Mouse (Mus musculus) limb, embryonic 10.5 days (tissue): ENCODE results near the gene Sbsn. TPM values are rescaled to one million over a fixed set of nuclear protein-coding genes. Genes with fewer than 3 reads are reported as not detected.

Source experiments
- DNase-seq: peaks from one replicate; pipeline ENCODE4 v3.0.0-alpha.2; 2017; ENCODE audit warnings: low spot score
- H3K27ac ChIP-seq: fragments of 300-500 bp; sonication (generic); 2 replicates; pipeline ENCODE4 v1.5.1; 2016; ENCODE audit warnings: mild to moderate bottlenecking
- H3K27me3 ChIP-seq: fragments of 300-500 bp; sonication (generic); 2 replicates; pipeline ENCODE4 v1.6.1; 2016; ENCODE audit warnings: low read depth, mild to moderate bottlenecking; ENCODE audit not compliant: poor library complexity, severe bottlenecking
- H3K36me3 ChIP-seq: fragments of 300-500 bp; sonication (generic); 2 replicates; pipeline ENCODE4 v1.6.1; 2016; ENCODE audit warnings: mild to moderate bottlenecking, moderate library complexity
- H3K4me1 ChIP-seq: fragments of 300-500 bp; sonication (generic); 2 replicates; pipeline ENCODE4 v1.6.1; 2016
- H3K4me3 ChIP-seq: fragments of 300-500 bp; sonication (generic); 2 replicates; pipeline ENCODE4 v1.5.1; 2016; ENCODE audit warnings: mild to moderate bottlenecking, moderate library complexity
- H3K9me3 ChIP-seq: fragments of 300-500 bp; sonication (generic); replicated peaks from 2 replicates; pipeline ENCODE4 v1.6.1; 2016; ENCODE audit warnings: mild to moderate bottlenecking
- WGBS: fragments of 180-500 bp; shearing (Covaris S2); methylation state at CpG from one replicate; pipeline ENCODE4 v1.1.7; 2016; 5-methylcytosine and 5-hydroxymethylcytosine counted together
- polyA plus RNA-seq: library from polyadenylated mRNA; unstranded; fragments of >200 nt; fragmentation: Nextera tagmentation; extraction: Ambion mirVana; gene quantifications from 2 replicates; pipeline ENCODE4 v1.2.1, GENCODE M21; 2016

Gene Sbsn
- polyA plus RNA-seq, 1 experiment from 2014 or later = 1.4 TPM

- no peaks in the 10 kb centered on the region for H3K27me3 ChIP-seq
- no peak overlapping the region for H3K4me3 ChIP-seq
- no peaks in the 10 kb centered on the region for H3K4me1 ChIP-seq
- H3K36me3 ChIP-seq = no peaks in the 10 kb centered on the region
- H3K27ac ChIP-seq = no peak overlapping the region
- H3K9me3 ChIP-seq = no peaks in the 10 kb centered on the region
- no peak for DNase-seq
- 84% methylated on average over 1 of the region's 1 CpGs for WGBS
These were observed 45.5 kb downstream of the Sbsn start for GRCm38 (mm10) chr7:30796790-30797189.

- Histone ChIP-seq H3K27me3 (no peaks in the 10 kb centered on the region), H3K4me3 (no peak overlapping the region), H3K27ac (no peak overlapping the region), H3K36me3 (no peaks in the 10 kb centered on the region), H3K4me1 (no peaks in the 10 kb centered on the region), H3K9me3 (no peaks in the 10 kb centered on the region)
- DNase-seq = no peak
These were observed 49.4 kb downstream of the Sbsn start for GRCm38 (mm10) chr7:30800653-30801052.

- Histone ChIP-seq H3K36me3 (no peaks in the 10 kb centered on the region), H3K4me3 (no peak overlapping the region), H3K27ac (no peak overlapping the region), H3K9me3 (no peaks in the 10 kb centered on the region), H3K4me1 (no peaks in the 10 kb centered on the region), H3K27me3 (no peaks in the 10 kb centered on the region)
- 98% methylated on average over 3 of the region's 3 CpGs for WGBS
- no peak for DNase-seq
These were observed 52.0 kb downstream of the Sbsn start for GRCm38 (mm10) chr7:30803256-30803655.

- 84% methylated on average over 9 of the region's 9 CpGs for WGBS
- Histone ChIP-seq H3K27ac (no peak overlapping the region), H3K4me1 (no peaks in the 10 kb centered on the region), H3K4me3 (no peak overlapping the region), H3K27me3 (no peaks in the 10 kb centered on the region), H3K9me3 (no peaks in the 10 kb centered on the region), H3K36me3 (no peaks in the 10 kb centered on the region)
- no peak for DNase-seq
These were observed 52.9 kb downstream of the Sbsn start for GRCm38 (mm10) chr7:30804026-30804715.

Other genes starting within 250 kb of the Sbsn start
- 14.0 and 17.1 TPM in 2 replicates for gene Arhgap33, start 216.4 kb upstream of the Sbsn start, polyA plus RNA-seq
- 4.7 and 7.0 TPM in 2 replicates for gene Hspb6, start 199.3 kb upstream of the Sbsn start, polyA plus RNA-seq
- gene Proser3, start 199.2 kb upstream of the Sbsn start, polyA plus RNA-seq = 17.8 and 21.6 TPM in 2 replicates
- gene Lin37, start 191.6 kb upstream of the Sbsn start, polyA plus RNA-seq = 42.5 and 45.6 TPM in 2 replicates
- gene U2af1l4, start 188.2 kb upstream of the Sbsn start, polyA plus RNA-seq = 92.5 and 100 TPM in 2 replicates
- gene Gm49396, start 188.1 kb upstream of the Sbsn start, polyA plus RNA-seq = 13.4 and 15.3 TPM in 2 replicates
- 120 and 121 TPM in 2 replicates for gene Psenen, start 187.8 kb upstream of the Sbsn start, polyA plus RNA-seq
- gene Igflr1, start 186.0 kb upstream of the Sbsn start, polyA plus RNA-seq = 5.7 and 6.5 TPM in 2 replicates
- gene Kmt2b, start 162.7 kb upstream of the Sbsn start, polyA plus RNA-seq = 10.2 and 10.6 TPM in 2 replicates
- gene Zbtb32, start 152.6 kb upstream of the Sbsn start, polyA plus RNA-seq = 0.15 and 0.45 TPM in 2 replicates
- 7.9 and 8.2 TPM in 2 replicates for gene Upk1a, start 138.6 kb upstream of the Sbsn start, polyA plus RNA-seq
- 776 and 820 TPM in 2 replicates for gene Cox6b1, start 125.3 kb upstream of the Sbsn start, polyA plus RNA-seq
- 1.3 and 2.5 TPM in 2 replicates for gene Etv2, start 115.6 kb upstream of the Sbsn start, polyA plus RNA-seq
- 150 and 151 TPM in 2 replicates for gene Rbm42, start 101.2 kb upstream of the Sbsn start, polyA plus RNA-seq
- gene Haus5, start 86.5 kb upstream of the Sbsn start, polyA plus RNA-seq = 84.1 and 84.8 TPM in 2 replicates
- gene Pmis2, start 79.9 kb upstream of the Sbsn start, polyA plus RNA-seq = not detected in 2 replicates
- gene 2200002J24Rik, start 52.5 kb upstream of the Sbsn start, polyA plus RNA-seq = not detected in 2 replicates
- gene Atp4a, start 39.3 kb upstream of the Sbsn start, polyA plus RNA-seq = 0.08 and 0.38 TPM in 2 replicates
- 153 and 159 TPM in 2 replicates for gene Tmem147, start 21.9 kb upstream of the Sbsn start, polyA plus RNA-seq
- 0.43 TPM in 1 of 2 replicates, not detected in the other for gene Gapdhs, start 7.8 kb upstream of the Sbsn start, polyA plus RNA-seq
- gene Dmkn, start 12.3 kb downstream of the Sbsn start, polyA plus RNA-seq = not detected in 2 replicates
- not detected in 2 replicates for gene Krtdap, start 36.4 kb downstream of the Sbsn start, polyA plus RNA-seq
- not detected in 2 replicates for gene Ffar2, start 72.3 kb downstream of the Sbsn start, polyA plus RNA-seq
- not detected in 2 replicates for gene Ffar3, start 104.7 kb downstream of the Sbsn start, polyA plus RNA-seq
- gene Ffar1, start 110.1 kb downstream of the Sbsn start, polyA plus RNA-seq = not detected in 2 replicates
- gene Cd22, start 128.9 kb downstream of the Sbsn start, polyA plus RNA-seq = 0.59 TPM in 1 of 2 replicates, not detected in the other
- 0.21 TPM in 1 of 2 replicates, not detected in the other for gene Mag, start 163.4 kb downstream of the Sbsn start, polyA plus RNA-seq
- not detected in 2 replicates for gene Hamp2, start 173.2 kb downstream of the Sbsn start, polyA plus RNA-seq
- not detected in 2 replicates for gene Hamp, start 192.6 kb downstream of the Sbsn start, polyA plus RNA-seq
- 28.7 and 33.5 TPM in 2 replicates for gene Usf2, start 205.3 kb downstream of the Sbsn start, polyA plus RNA-seq
- 28.9 and 31.3 TPM in 2 replicates for gene Lsr, start 222.0 kb downstream of the Sbsn start, polyA plus RNA-seq
- 1.0 and 1.3 TPM in 2 replicates for gene Fam187b, start 222.3 kb downstream of the Sbsn start, polyA plus RNA-seq